Mouse (Mus musculus): ENCODE measurements around the gene Kcnj12. TPM values are rescaled to one million over a fixed set of nuclear protein-coding genes. Genes with fewer than 3 reads are reported as not detected.

Kcnj12 gene
- polyA plus RNA-seq, 1 experiment from 2014 or later = 0.20 TPM

- Histone ChIP-seq H3K9me3 (no peaks in the 10 kb centered on the region), H3K27ac (no peak overlapping the region), H3K9ac (no peak overlapping the region), H3K36me3 (no peaks in the 10 kb centered on the region), H3K27me3 (peaks cover 56% of the 10 kb centered on the region), H3K4me2 (no peak overlapping the region), H3K4me1 (peaks cover 30% of the 10 kb centered on the region), H3K4me3 (no peak overlapping the region)
- no peak for ATAC-seq (ENCODE audit: insufficient number of reproducible peaks, insufficient read depth, low FRiP score, low TSS enrichment, low read depth)
- WGBS = 85% methylated on average over 6 of the region's 6 CpGs
Observed at GRCm38 (mm10) chr11:61026381-61026780, 4.0 kb downstream of the Kcnj12 start.

DNA sequence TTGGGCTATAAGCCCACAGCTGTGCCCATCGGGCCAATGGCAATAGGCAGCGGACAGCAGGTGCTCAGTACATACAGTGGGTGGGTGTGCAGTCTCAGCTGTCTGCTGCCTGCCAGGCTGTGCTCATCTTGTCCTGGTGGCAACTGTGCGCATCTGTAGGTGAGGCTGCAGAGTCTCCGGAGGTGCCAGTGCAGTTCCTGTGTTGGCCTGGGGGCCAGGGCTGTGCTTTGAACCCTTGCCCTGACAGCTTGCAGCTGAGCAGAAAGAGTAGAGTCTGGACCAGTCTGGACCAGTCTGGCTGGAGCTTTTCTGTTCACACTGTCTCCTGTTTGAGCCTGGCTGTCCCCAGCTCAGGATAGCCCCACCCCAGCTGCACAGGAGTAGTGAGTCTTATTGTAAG lies 4.8 kb downstream of the Kcnj12 start:
- no peak for ATAC-seq (ENCODE audit: insufficient number of reproducible peaks, insufficient read depth, low FRiP score, low TSS enrichment, low read depth)
- no peak overlapping the region for H3K27ac ChIP-seq
- peaks cover 48% of the 10 kb centered on the region for H3K27me3 ChIP-seq
- peaks cover 26% of the 10 kb centered on the region for H3K4me1 ChIP-seq
- no peak overlapping the region for H3K4me3 ChIP-seq
- no peak overlapping the region for H3K4me2 ChIP-seq
- no peak overlapping the region for H3K9ac ChIP-seq
- H3K36me3 ChIP-seq = no peaks in the 10 kb centered on the region
- WGBS = 87% methylated on average over 4 of the region's 4 CpGs
- H3K9me3 ChIP-seq = no peaks in the 10 kb centered on the region

DNA sequence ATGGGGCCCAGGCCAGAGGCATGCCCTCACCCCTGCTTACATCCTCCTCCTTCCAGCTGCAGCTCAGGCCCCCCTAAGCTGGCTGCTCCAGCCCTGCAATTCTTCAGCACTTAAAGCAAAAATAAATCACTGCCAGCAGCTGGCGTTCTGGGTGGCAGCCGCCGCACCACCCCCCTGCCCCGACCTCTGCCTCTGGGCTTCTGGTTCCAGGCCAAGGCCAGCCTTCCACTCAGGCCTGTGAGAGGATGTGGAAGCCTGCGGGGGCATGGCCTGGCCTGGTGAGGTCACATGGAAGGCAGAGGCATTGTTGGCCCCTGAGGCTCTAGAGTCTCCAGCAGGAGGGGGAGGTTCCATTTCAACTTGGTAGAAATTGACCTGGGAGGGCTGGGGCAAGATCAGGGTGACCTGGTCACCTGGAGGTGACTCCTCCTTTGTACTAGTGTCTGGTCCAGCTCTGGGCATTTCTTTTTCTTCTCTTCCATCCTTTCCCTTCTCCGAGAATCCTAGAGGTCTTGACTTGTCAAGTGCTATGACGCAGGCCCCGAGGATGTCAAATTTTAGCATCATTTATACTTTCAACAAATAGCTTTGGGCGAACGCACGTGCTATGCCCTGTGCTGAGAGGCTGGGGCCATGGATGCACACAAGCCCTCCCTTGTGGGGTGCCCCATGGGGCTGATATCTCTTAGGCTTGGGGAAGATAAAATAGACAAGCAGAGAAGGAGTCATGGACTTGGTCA lies 6.0 kb downstream of the Kcnj12 start:
- no peak overlapping the region for H3K4me2 ChIP-seq
- 47% methylated on average over 11 of the region's 11 CpGs for WGBS
- H3K9me3 ChIP-seq = no peaks in the 10 kb centered on the region
- H3K4me3 ChIP-seq = no peak overlapping the region
- peaks cover 36% of the 10 kb centered on the region for H3K27me3 ChIP-seq
- H3K9ac ChIP-seq = no peak overlapping the region
- peaks cover 14% of the 10 kb centered on the region for H3K4me1 ChIP-seq
- no peak for ATAC-seq (ENCODE audit: insufficient number of reproducible peaks, insufficient read depth, low FRiP score, low TSS enrichment, low read depth)
- H3K36me3 ChIP-seq = no peaks in the 10 kb centered on the region
- no peak overlapping the region for H3K27ac ChIP-seq

GRCm38 (mm10) chr11:61029116-61029740 lies 6.9 kb downstream of the Kcnj12 start:
- H3K36me3 ChIP-seq = no peaks in the 10 kb centered on the region
- H3K27me3 ChIP-seq = peaks cover 28% of the 10 kb centered on the region
- H3K9ac ChIP-seq = no peak overlapping the region
- no peak overlapping the region for H3K27ac ChIP-seq
- WGBS = 60% methylated on average over 4 of the region's 4 CpGs
- H3K9me3 ChIP-seq = no peaks in the 10 kb centered on the region
- H3K4me1 ChIP-seq = peaks cover 13% of the 10 kb centered on the region
- H3K4me3 ChIP-seq = no peak overlapping the region
- no peak for ATAC-seq (ENCODE audit: insufficient number of reproducible peaks, insufficient read depth, low FRiP score, low TSS enrichment, low read depth)
- no peak overlapping the region for H3K4me2 ChIP-seq

DNA sequence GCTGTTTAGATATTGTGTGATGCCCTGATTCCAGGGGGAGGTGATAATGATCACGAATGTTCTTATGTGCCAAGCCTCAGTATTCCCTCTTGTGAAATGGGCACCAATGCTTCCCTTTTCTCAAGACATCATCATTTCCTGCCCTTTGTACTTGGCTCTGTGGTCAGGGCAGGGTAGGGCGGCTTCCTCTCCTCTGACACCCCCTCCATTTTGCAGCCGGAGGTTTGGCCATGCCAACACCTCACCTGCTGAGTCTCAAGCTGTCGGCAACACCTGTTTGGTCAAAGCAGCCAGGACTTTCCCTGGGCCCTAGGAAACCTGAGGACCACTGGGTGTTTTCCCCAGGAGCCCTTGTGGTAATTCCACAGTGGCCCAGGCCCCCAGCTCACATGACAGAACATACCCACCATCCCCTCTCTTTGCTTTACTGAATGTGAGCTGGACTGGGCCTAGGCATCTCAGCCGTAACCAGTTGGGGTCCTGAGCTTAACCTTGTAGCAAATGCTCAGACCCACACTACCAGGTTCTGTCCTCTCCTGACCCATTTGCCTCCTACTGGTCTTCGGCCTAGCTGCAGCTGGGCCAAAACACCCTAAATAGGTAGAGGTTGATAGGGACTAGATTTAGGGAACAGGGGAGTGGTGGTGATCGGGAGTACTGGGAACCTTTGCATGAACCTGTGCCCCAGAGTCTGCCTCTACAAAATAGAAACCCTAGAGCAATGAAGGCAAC lies 7.7 kb downstream of the Kcnj12 start:
- H3K4me3 ChIP-seq = no peak overlapping the region
- H3K4me1 ChIP-seq = peaks cover 13% of the 10 kb centered on the region
- H3K36me3 ChIP-seq = no peaks in the 10 kb centered on the region
- no peak for ATAC-seq (ENCODE audit: insufficient number of reproducible peaks, insufficient read depth, low FRiP score, low TSS enrichment, low read depth)
- H3K4me2 ChIP-seq = no peak overlapping the region
- H3K27me3 ChIP-seq = peaks cover 20% of the 10 kb centered on the region
- H3K9me3 ChIP-seq = no peaks in the 10 kb centered on the region
- WGBS = 89% methylated on average over 7 of the region's 7 CpGs
- H3K9ac ChIP-seq = no peak overlapping the region
- no peak overlapping the region for H3K27ac ChIP-seq

DNA sequence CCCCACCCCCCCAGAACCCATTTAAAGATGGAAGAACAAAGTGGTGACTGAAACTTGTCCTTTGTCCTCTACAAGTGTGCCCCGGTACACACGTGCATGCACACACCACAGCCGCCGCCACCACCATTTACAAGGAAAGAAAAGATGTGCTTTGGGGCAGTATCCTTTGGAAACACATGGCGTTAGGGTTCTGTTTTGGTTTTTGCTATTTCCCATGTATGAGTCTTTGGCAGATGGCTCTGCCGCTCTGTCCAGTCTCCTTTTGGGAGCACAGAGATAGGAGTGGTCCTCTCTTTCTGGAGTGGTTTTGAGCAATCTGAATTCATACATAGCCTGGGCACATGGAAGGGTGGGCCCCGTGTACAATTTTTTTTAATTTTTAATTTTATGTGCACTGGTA lies 8.8 kb downstream of the Kcnj12 start:
- H3K4me1 ChIP-seq = peaks cover 13% of the 10 kb centered on the region
- no peak overlapping the region for H3K27ac ChIP-seq
- WGBS = 94% methylated on average over 7 of the region's 7 CpGs
- no peak overlapping the region for H3K4me3 ChIP-seq
- no peaks in the 10 kb centered on the region for H3K9me3 ChIP-seq
- no peaks in the 10 kb centered on the region for H3K36me3 ChIP-seq
- ATAC-seq (ENCODE audit: insufficient number of reproducible peaks, insufficient read depth, low FRiP score, low TSS enrichment, low read depth) = no peak
- H3K4me2 ChIP-seq = no peak overlapping the region
- H3K9ac ChIP-seq = no peak overlapping the region
- H3K27me3 ChIP-seq = peaks cover 9% of the 10 kb centered on the region

DNA sequence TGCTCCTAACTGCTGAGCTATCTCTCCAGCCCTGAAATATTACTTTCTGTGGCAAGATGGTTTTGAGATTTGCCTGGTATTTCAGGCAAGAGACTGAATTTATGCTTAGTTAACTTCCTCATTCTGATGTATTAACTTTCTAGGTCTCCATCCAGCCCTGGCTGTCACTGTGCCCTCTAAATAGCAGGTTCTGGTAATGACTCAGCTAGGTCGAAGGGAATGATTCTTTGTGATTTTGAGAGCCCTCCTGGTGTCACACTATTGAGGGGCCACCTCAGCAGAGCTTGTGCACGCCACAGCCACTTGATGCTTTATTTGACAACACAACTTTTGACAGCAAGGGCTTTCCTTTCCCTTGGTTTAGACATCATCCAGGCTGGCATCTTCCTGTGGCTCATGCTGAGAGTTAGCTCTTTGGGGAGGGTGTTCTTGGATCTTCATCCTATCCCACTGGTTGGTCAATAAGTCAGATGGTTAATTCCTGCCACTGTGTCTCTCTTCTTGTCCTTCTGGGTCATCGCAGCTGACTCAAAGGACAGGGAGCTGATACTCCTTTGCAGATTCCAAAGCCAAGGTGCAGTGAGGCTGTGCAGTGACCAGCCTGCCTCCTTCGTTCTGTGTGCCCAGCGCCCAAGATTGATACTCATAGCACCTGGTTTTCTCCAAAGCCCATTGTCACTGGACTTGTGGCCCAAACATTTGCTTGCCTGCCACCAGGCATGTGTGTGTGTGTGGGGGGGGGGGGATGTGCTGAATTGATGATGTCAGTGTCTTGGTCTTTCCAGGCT lies 9.5 kb downstream of the Kcnj12 start:
- Histone ChIP-seq H3K9me3 (no peaks in the 10 kb centered on the region), H3K4me2 (no peak overlapping the region), H3K9ac (no peak overlapping the region), H3K36me3 (no peaks in the 10 kb centered on the region), H3K4me3 (no peak overlapping the region), H3K27me3 (peaks cover 2% of the 10 kb centered on the region; the same call in 1 of the 2 replicates), H3K4me1 (peaks cover 13% of the 10 kb centered on the region), H3K27ac (no peak overlapping the region)
- 83% methylated on average over 5 of the region's 5 CpGs for WGBS
- no peak for ATAC-seq (ENCODE audit: insufficient number of reproducible peaks, insufficient read depth, low FRiP score, low TSS enrichment, low read depth)

- Histone ChIP-seq H3K9ac (no peak overlapping the region), H3K9me3 (no peaks in the 10 kb centered on the region), H3K27ac (no peak overlapping the region), H3K4me2 (no peak overlapping the region), H3K4me3 (no peak overlapping the region), H3K36me3 (no peaks in the 10 kb centered on the region), H3K4me1 (peaks cover 13% of the 10 kb centered on the region), H3K27me3 (no peaks in the 10 kb centered on the region)
- 73% methylated on average over 7 of the region's 7 CpGs for WGBS
- ATAC-seq (ENCODE audit: insufficient number of reproducible peaks, insufficient read depth, low FRiP score, low TSS enrichment, low read depth) = no peak
Observed at GRCm38 (mm10) chr11:61032481-61032880, 10.1 kb downstream of the Kcnj12 start.

GRCm38 (mm10) chr11:61033160-61033559 lies 10.8 kb downstream of the Kcnj12 start:
- Histone ChIP-seq H3K4me1 (peaks cover 8% of the 10 kb centered on the region), H3K9me3 (no peaks in the 10 kb centered on the region), H3K9ac (no peak overlapping the region), H3K4me3 (no peak overlapping the region), H3K36me3 (no peaks in the 10 kb centered on the region), H3K4me2 (no peak overlapping the region), H3K27me3 (no peaks in the 10 kb centered on the region), H3K27ac (no peak overlapping the region)
- ATAC-seq (ENCODE audit: insufficient number of reproducible peaks, insufficient read depth, low FRiP score, low TSS enrichment, low read depth) = no peak
- 70% methylated on average over 5 of the region's 5 CpGs for WGBS

- 94% methylated on average over 9 of the region's 9 CpGs for WGBS
- no peaks in the 10 kb centered on the region for H3K4me1 ChIP-seq
- H3K4me2 ChIP-seq = no peak overlapping the region
- H3K27ac ChIP-seq = no peak overlapping the region
- H3K4me3 ChIP-seq = no peak overlapping the region
- H3K27me3 ChIP-seq = no peaks in the 10 kb centered on the region
- H3K9me3 ChIP-seq = no peaks in the 10 kb centered on the region
- H3K36me3 ChIP-seq = no peaks in the 10 kb centered on the region
- ATAC-seq (ENCODE audit: insufficient number of reproducible peaks, insufficient read depth, low FRiP score, low TSS enrichment, low read depth) = no peak
- no peak overlapping the region for H3K9ac ChIP-seq
Observed at GRCm38 (mm10) chr11:61036639-61037038, 14.3 kb downstream of the Kcnj12 start.

- ATAC-seq (ENCODE audit: insufficient number of reproducible peaks, insufficient read depth, low FRiP score, low TSS enrichment, low read depth) = no peak
- no peak overlapping the region for H3K4me3 ChIP-seq
- WGBS = 68% methylated on average over 9 of the region's 9 CpGs
Observed at GRCm38 (mm10) chr11:61038277-61038782, 16.0 kb downstream of the Kcnj12 start.

More at GRCm38 (mm10) chr11:61038277-61038782, 16.0 kb downstream of the Kcnj12 start:
- H3K4me1 ChIP-seq = peaks cover 6% of the 10 kb centered on the region
- no peak overlapping the region for H3K27ac ChIP-seq
- H3K36me3 ChIP-seq = no peaks in the 10 kb centered on the region
- H3K9ac ChIP-seq = no peak overlapping the region
- no peaks in the 10 kb centered on the region for H3K27me3 ChIP-seq
- no peaks in the 10 kb centered on the region for H3K9me3 ChIP-seq
- no peak overlapping the region for H3K4me2 ChIP-seq

Measured in embryonic facial prominence, embryonic 13.5 days (tissue).